ENCODE assay signal across 19 mouse cellular contexts in the genomic region with DNA sequence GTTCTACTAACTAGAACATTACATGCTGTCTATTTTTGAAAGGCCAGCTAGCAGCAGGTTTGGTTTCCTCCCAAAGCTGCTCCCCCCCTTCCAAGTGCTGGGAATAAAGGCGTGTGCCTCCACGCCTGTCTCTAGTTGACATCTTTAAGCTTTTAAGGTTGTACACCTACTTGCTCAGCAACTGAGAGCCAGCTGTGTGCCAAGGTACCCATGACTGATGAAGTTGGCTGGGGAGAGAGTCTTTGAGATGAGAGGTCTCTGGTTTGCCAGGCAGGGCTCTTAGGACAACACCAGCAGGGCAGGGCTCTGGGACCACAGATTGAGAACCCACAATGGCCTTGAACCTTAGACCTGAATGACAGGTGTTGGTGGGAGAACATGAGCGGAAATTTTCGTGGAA. TPM values are rescaled to one million over a fixed set of nuclear protein-coding genes. Genes with fewer than 3 reads are reported as not detected.
DNase-seq lines count a peak whose midpoint lies in the region; ATAC-seq and TF ChIP-seq lines count a peak whose summit lies in the region.
"Had no signal": no experiment of that assay in that cellular context is flagged by ENCODE, and none has a peak within 500 bp of the region (broad histone marks: within the 10 kb centered on the region; RNA-seq: fewer than 3 reads in every experiment).

No protein-coding gene starts in this region.

- H3K27me3 ChIP-seq in liver, embryonic 14.5 days (ENCODE audit: control insufficient read depth, insufficient read depth, low read length): no peaks in the 10 kb centered on the region
- H3K27me3 ChIP-seq in forebrain, embryonic 15.5 days: no peaks in the 10 kb centered on the region
- H3K27me3 ChIP-seq: embryonic facial prominence, embryonic 15.5 days; forebrain, embryonic 13.5 days; heart, embryonic 12.5 days; hindbrain, embryonic 15.5 days; Patski had no signal

- intact Hi-C loops in gastrocnemius, adult 2 months (cut with DNase I): loop anchor here (5.0 kb wide), 1 partner anchor 158 kb away; no protein-coding TSS in a partner anchor
- intact Hi-C loops in gastrocnemius, postnatal 36 days (cut with DNase I): no loop called here

- peak; percentile 19; the same call in 1 of the 2 replicates for TF ChIP-seq EP300 in liver, embryonic 14.5 days (IDR thresholded peaks at IDR 0.05; ENCODE audit: low read depth)

- peak; percentile 47 for DNase-seq in gastrocnemius, adult 2 months
- DNase-seq in gastrocnemius, postnatal 36 days: no peak
- no peak for DNase-seq in liver, embryonic 14.5 days (ENCODE audit: low read depth in 3 of 3, low spot score in 3 of 3)
- DNase-seq in embryo, embryonic 10 days (ENCODE audit: low spot score): no peak
- DNase-seq in cerebellum, postnatal 25 days: no peak
- DNase-seq: adrenal gland, postnatal 14 days; cerebellum, adult 18-20 months; cerebellum, adult 9-11 months; embryo, embryonic 11 days; gastrocnemius, postnatal 10 days had no signal

- H3K27ac ChIP-seq in gastrocnemius, adult 2 months: no peak overlapping the region
- peak overlapping the region; percentile 23 for H3K27ac ChIP-seq in liver, embryonic 14.5 days
- no peak overlapping the region for H3K27ac ChIP-seq in forebrain, embryonic 15.5 days (replicated peaks)
- H3K27ac ChIP-seq: embryonic facial prominence, embryonic 15.5 days; forebrain, embryonic 13.5 days; hindbrain, embryonic 10.5 days; hindbrain, embryonic 15.5 days had no signal

- no peak overlapping the region for H3K9ac ChIP-seq in liver, embryonic 14.5 days (replicated peaks)
- no peak overlapping the region for H3K9ac ChIP-seq in forebrain, embryonic 15.5 days (replicated peaks)
- H3K9ac ChIP-seq: embryonic facial prominence, embryonic 15.5 days; forebrain, embryonic 13.5 days; heart, embryonic 12.5 days; hindbrain, embryonic 15.5 days had no signal

- 0 out of 2 replicates have a peak, but pooled peaks have one; percentile 10 for ATAC-seq in erythroblast, adult 5-6 weeks (replicated peaks; ENCODE audit: low FRiP score, poor library complexity, severe bottlenecking)
- peak; percentile 23 for ATAC-seq in liver, embryonic 14.5 days (ENCODE audit: insufficient read depth)
- ATAC-seq in forebrain, embryonic 15.5 days (replicated peaks): no peak
- ATAC-seq: activated CD4-positive, CD25-positive, alpha-beta regulatory T cell, adult 4 months; forebrain, embryonic 13.5 days; Patski had no signal

- peaks cover 56% of the 10 kb centered on the region for H3K36me3 ChIP-seq in liver, embryonic 14.5 days (replicated peaks; ENCODE audit: control insufficient read depth, insufficient read depth, low read depth)
- H3K36me3 ChIP-seq in forebrain, embryonic 15.5 days: peaks cover 32% of the 10 kb centered on the region

- no peaks in the 10 kb centered on the region for H3K9me3 ChIP-seq in liver, embryonic 14.5 days (ENCODE audit: control insufficient read depth, low read length)
- H3K9me3 ChIP-seq in forebrain, embryonic 15.5 days: no peaks in the 10 kb centered on the region
- H3K9me3 ChIP-seq: embryonic facial prominence, embryonic 15.5 days; forebrain, embryonic 13.5 days; heart, embryonic 12.5 days; hindbrain, embryonic 10.5 days; hindbrain, embryonic 15.5 days had no signal

- H3K4me2 ChIP-seq in liver, embryonic 14.5 days (ENCODE audit: low read depth): no peak overlapping the region
- no peak overlapping the region for H3K4me2 ChIP-seq in forebrain, embryonic 15.5 days (replicated peaks)
- H3K4me2 ChIP-seq: embryonic facial prominence, embryonic 15.5 days; forebrain, embryonic 13.5 days; heart, embryonic 12.5 days; hindbrain, embryonic 15.5 days had no signal

- peaks cover 23 to 26% of the 10 kb centered on the region in 2 experiments for H3K4me1 ChIP-seq in liver, embryonic 14.5 days (replicated peaks; ENCODE audit: control insufficient read depth in 2 of 2, insufficient read depth in 2 of 2, low read length in 1 of 2)
- H3K4me1 ChIP-seq in forebrain, embryonic 15.5 days: peaks cover 11% of the 10 kb centered on the region

- 88% methylated on average over 4 of the region's 4 CpGs for WGBS in liver, embryonic 14.5 days (ENCODE audit: insufficient replicate concordance)
- WGBS in forebrain, embryonic 15.5 days: 93% methylated on average over 4 of the region's 4 CpGs

- H3K4me3 ChIP-seq in gastrocnemius, adult 2 months: no peak overlapping the region
- no peak overlapping the region for H3K4me3 ChIP-seq in liver, embryonic 14.5 days (ENCODE audit: insufficient read depth in 1 of 2, low read depth in 2 of 2, low read length in 2 of 2)
- no peak overlapping the region for H3K4me3 ChIP-seq in forebrain, embryonic 15.5 days
- H3K4me3 ChIP-seq: embryonic facial prominence, embryonic 15.5 days; forebrain, embryonic 13.5 days; heart, embryonic 12.5 days; hindbrain, embryonic 10.5 days; hindbrain, embryonic 15.5 days had no signal

- TF ChIP-seq CTCF in gastrocnemius, adult 2 months (IDR thresholded peaks at IDR 0.05): no peak
- no peak for TF ChIP-seq CTCF in liver, embryonic 14.5 days (IDR thresholded peaks at IDR 0.05; ENCODE audit: low read depth)

RNA-seq across cellular contexts. Expression of gene Cd24a, which starts 6.5 kb away (rescaled TPM):
- total RNA-seq in gastrocnemius, adult 2 months (2021): 100 to 1,000 TPM; 120 to 170 TPM
- total RNA-seq in gastrocnemius, postnatal 36 days (2021): 100 to 1,000 TPM in 1 of 2 experiments, 10 to 100 TPM in 1; 54.5 to 100 TPM
- total RNA-seq in erythroblast, adult 5-6 weeks (2015; ENCODE audit: low replicate concordance): 3,214 and 3,327 TPM in 2 replicates
- 4,146 and 5,406 TPM in 2 replicates for total RNA-seq in erythroblast, adult 5-6 weeks (2017; ENCODE audit: low replicate concordance)
- polyA plus RNA-seq in liver, embryonic 14.5 days (2012; rRNA removed): 977 and 1,014 TPM in 2 replicates
- 1,175 and 1,210 TPM in 2 replicates for polyA plus RNA-seq in liver, embryonic 14.5 days (2014; fragmentation: Nextera tagmentation; extraction: Ambion mirVana)
- polyA plus RNA-seq in forebrain, embryonic 15.5 days (2015; fragmentation: Nextera tagmentation; extraction: Ambion mirVana): 899 and 974 TPM in 2 replicates

RNA-seq across cellular contexts. Expression of gene 1700021F05Rik, which starts 43.7 kb away (rescaled TPM):
- total RNA-seq in gastrocnemius, adult 2 months (2021): 100 to 1,000 TPM in 1 of 2 experiments, 10 to 100 TPM in 1; 83.3 to 126 TPM
- total RNA-seq in gastrocnemius, postnatal 36 days (2021): 100 to 1,000 TPM in 1 of 2 experiments, 10 to 100 TPM in 1; 90.8 to 102 TPM
- total RNA-seq in erythroblast, adult 5-6 weeks (2015; ENCODE audit: low replicate concordance): 5.6 and 15.4 TPM in 2 replicates
- total RNA-seq in erythroblast, adult 5-6 weeks (2017; ENCODE audit: low replicate concordance): 8.9 and 11.0 TPM in 2 replicates
- polyA plus RNA-seq in liver, embryonic 14.5 days (2012; rRNA removed): 5.2 and 11.6 TPM in 2 replicates
- polyA plus RNA-seq in liver, embryonic 14.5 days (2014; fragmentation: Nextera tagmentation; extraction: Ambion mirVana): 30.7 TPM in 2 replicates
- polyA plus RNA-seq in forebrain, embryonic 15.5 days (2015; fragmentation: Nextera tagmentation; extraction: Ambion mirVana): 68.7 and 70.2 TPM in 2 replicates

Comparison
In these comparisons a context has a peak if more than half of its experiments do, and no peak if none do; other contexts are left out.
1. RNA of gene Cd24a, which starts 6.5 kb away (total RNA-seq): 3,214 to 5,406 TPM in erythroblast, adult 5-6 weeks; 120 to 170 TPM in gastrocnemius, adult 2 months and 54.5 to 100 TPM in gastrocnemius, postnatal 36 days; every median in the first group is over 10 times any median in the second.
2. RNA of gene 1700021F05Rik, which starts 43.7 kb away (total RNA-seq): 83.3 to 126 TPM in gastrocnemius, adult 2 months and 90.8 to 102 TPM in gastrocnemius, postnatal 36 days; 5.6 to 15.4 TPM in erythroblast, adult 5-6 weeks; every median in the first group is over 4 times any median in the second.